8 mouse cellular contexts compared by ENCODE assay signal in the genomic region with DNA sequence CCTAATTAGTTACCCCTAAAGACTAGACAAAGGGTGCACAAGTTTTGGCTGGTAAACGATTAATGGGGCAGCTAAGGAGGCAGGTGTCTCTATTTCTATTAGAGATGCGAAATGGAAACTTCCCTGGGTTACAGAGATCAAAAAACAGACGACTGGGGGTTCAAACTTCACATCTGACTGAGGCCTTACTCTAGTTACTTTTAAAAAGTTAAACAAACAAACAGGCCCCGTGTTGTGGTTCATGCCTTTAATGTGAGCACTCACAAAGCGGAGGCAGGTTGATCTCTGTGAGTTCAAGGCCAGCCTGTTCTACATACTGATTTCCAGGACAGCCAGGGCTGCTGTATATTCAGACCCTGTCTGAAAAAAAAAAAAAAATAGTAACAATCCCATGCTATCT. TPM values are rescaled to one million over a fixed set of nuclear protein-coding genes. Genes with fewer than 3 reads are reported as not detected.
A peak's percentile ranks its signal among the peaks of the same experiment; 100 is the strongest.
DNase-seq lines count a peak whose midpoint lies in the region; ATAC-seq and TF ChIP-seq lines count a peak whose summit lies in the region.
"Had no signal": no experiment of that assay in that cellular context is flagged by ENCODE, and none has a peak within 500 bp of the region (broad histone marks: within the 10 kb centered on the region; RNA-seq: fewer than 3 reads in every experiment).

No protein-coding gene starts in this region.

- DNase-seq in limb, embryonic 10.5 days (ENCODE audit: low spot score): no peak
- no peak for DNase-seq in midbrain, postnatal 0 days (ENCODE audit: low spot score)
- DNase-seq in urinary bladder, adult 18-20 months (ENCODE audit: low spot score in 2 of 2): no peak
- no peak for DNase-seq in layer of hippocampus, postnatal 14 days (ENCODE audit: low spot score in 2 of 2)
- DNase-seq: right cerebral cortex, adult 18-20 months had no signal

- H3K4me3 ChIP-seq in limb, embryonic 12.5 days (replicated peaks): no peak overlapping the region
- no peak overlapping the region; the same call in 1 of the 2 replicates for H3K4me3 ChIP-seq in limb, embryonic 10.5 days
- H3K4me3 ChIP-seq in forebrain, embryonic 12.5 days (replicated peaks): no peak overlapping the region; the same call in 1 of the 2 replicates
- H3K4me3 ChIP-seq in intestine, postnatal 0 days (ENCODE audit: low read depth, low read length): no peak overlapping the region
- H3K4me3 ChIP-seq in midbrain, postnatal 0 days (ENCODE audit: low read depth, low read length): peak overlapping the region; percentile 72

- H3K9ac ChIP-seq in limb, embryonic 12.5 days (replicated peaks): no peak overlapping the region
- H3K9ac ChIP-seq in forebrain, embryonic 12.5 days: no peak overlapping the region
- H3K9ac ChIP-seq in intestine, postnatal 0 days (ENCODE audit: low read depth, low read length): no peak overlapping the region
- H3K9ac ChIP-seq in midbrain, postnatal 0 days (replicated peaks; ENCODE audit: low read length, poor library complexity, severe bottlenecking): no peak overlapping the region

- peaks cover 13% of the 10 kb centered on the region for H3K36me3 ChIP-seq in limb, embryonic 12.5 days
- H3K36me3 ChIP-seq in limb, embryonic 10.5 days: peaks cover 20% of the 10 kb centered on the region
- peaks cover 7% of the 10 kb centered on the region for H3K36me3 ChIP-seq in forebrain, embryonic 12.5 days (replicated peaks)
- peaks cover 8% of the 10 kb centered on the region for H3K36me3 ChIP-seq in intestine, postnatal 0 days (ENCODE audit: control insufficient read depth, insufficient read depth)
- peaks cover 6% of the 10 kb centered on the region for H3K36me3 ChIP-seq in midbrain, postnatal 0 days (ENCODE audit: insufficient read depth, low read length)

- H3K4me2 ChIP-seq in limb, embryonic 12.5 days: peak overlapping the region; percentile 66; the same call in 1 of the 2 replicates
- H3K4me2 ChIP-seq in forebrain, embryonic 12.5 days: peak overlapping the region; percentile 58
- H3K4me2 ChIP-seq in intestine, postnatal 0 days (replicated peaks; ENCODE audit: low read depth): peak overlapping the region; percentile 74
- peak overlapping the region; percentile 67 for H3K4me2 ChIP-seq in midbrain, postnatal 0 days (ENCODE audit: low read depth, low read length, poor library complexity, severe bottlenecking)

- ATAC-seq in limb, embryonic 12.5 days (ENCODE audit: insufficient number of reproducible peaks, insufficient read depth, low FRiP score, low TSS enrichment, low read depth): no peak
- ATAC-seq in forebrain, embryonic 12.5 days (ENCODE audit: low FRiP score): no peak
- no peak for ATAC-seq in intestine, postnatal 0 days
- no peak for ATAC-seq in midbrain, postnatal 0 days (ENCODE audit: low FRiP score)

- no peak overlapping the region for H3K27ac ChIP-seq in limb, embryonic 12.5 days
- H3K27ac ChIP-seq in limb, embryonic 10.5 days: no peak overlapping the region
- no peak overlapping the region for H3K27ac ChIP-seq in forebrain, embryonic 12.5 days
- no peak overlapping the region for H3K27ac ChIP-seq in intestine, postnatal 0 days (ENCODE audit: low read depth, low read length)
- no peak overlapping the region for H3K27ac ChIP-seq in midbrain, postnatal 0 days (ENCODE audit: low read depth, low read length)

- peaks cover 13% of the 10 kb centered on the region; the same call in 1 of the 2 replicates for H3K4me1 ChIP-seq in limb, embryonic 12.5 days (replicated peaks)
- H3K4me1 ChIP-seq in limb, embryonic 10.5 days: peaks cover 26% of the 10 kb centered on the region
- H3K4me1 ChIP-seq in forebrain, embryonic 12.5 days: peaks cover 35% of the 10 kb centered on the region
- peaks cover 14% of the 10 kb centered on the region; the same call in 1 of the 2 replicates for H3K4me1 ChIP-seq in intestine, postnatal 0 days (replicated peaks; ENCODE audit: control insufficient read depth, insufficient read depth, low read length)
- H3K4me1 ChIP-seq in midbrain, postnatal 0 days (ENCODE audit: insufficient read depth, low read length): peaks cover 5% of the 10 kb centered on the region; the same call in 1 of the 2 replicates

- 82% methylated on average over 5 of the region's 5 CpGs for WGBS in limb, embryonic 12.5 days
- WGBS in limb, embryonic 10.5 days: 91% methylated on average over 5 of the region's 5 CpGs
- 78% methylated on average over 5 of the region's 5 CpGs for WGBS in forebrain, embryonic 12.5 days
- 70% methylated on average over 5 of the region's 5 CpGs for WGBS in intestine, postnatal 0 days
- WGBS in midbrain, postnatal 0 days: 81% methylated on average over 5 of the region's 5 CpGs

- H3K27me3 ChIP-seq in limb, embryonic 12.5 days: no peaks in the 10 kb centered on the region
- no peaks in the 10 kb centered on the region for H3K27me3 ChIP-seq in limb, embryonic 10.5 days (ENCODE audit: low read depth, poor library complexity, severe bottlenecking)
- no peaks in the 10 kb centered on the region for H3K27me3 ChIP-seq in forebrain, embryonic 12.5 days
- no peaks in the 10 kb centered on the region for H3K27me3 ChIP-seq in intestine, postnatal 0 days (replicated peaks; ENCODE audit: control insufficient read depth, insufficient read depth, low read length)
- no peaks in the 10 kb centered on the region for H3K27me3 ChIP-seq in midbrain, postnatal 0 days (ENCODE audit: insufficient read depth, low read length)

- no peaks in the 10 kb centered on the region for H3K9me3 ChIP-seq in limb, embryonic 12.5 days
- no peaks in the 10 kb centered on the region for H3K9me3 ChIP-seq in limb, embryonic 10.5 days (replicated peaks)
- H3K9me3 ChIP-seq in forebrain, embryonic 12.5 days: no peaks in the 10 kb centered on the region
- no peaks in the 10 kb centered on the region for H3K9me3 ChIP-seq in intestine, postnatal 0 days (ENCODE audit: control insufficient read depth)
- H3K9me3 ChIP-seq in midbrain, postnatal 0 days (ENCODE audit: low read length): no peaks in the 10 kb centered on the region

- TF ChIP-seq CTCF in intestine, postnatal 0 days (IDR thresholded peaks at IDR 0.05; ENCODE audit: low read depth): no peak
- no peak for TF ChIP-seq CTCF in midbrain, postnatal 0 days (IDR thresholded peaks at IDR 0.05)

RNA-seq across cellular contexts. Expression of a gene that starts 1.6 kb away (rescaled TPM):
- polyA plus RNA-seq in limb, embryonic 12.5 days (2016; fragmentation: Nextera tagmentation; extraction: Ambion mirVana): 67.4 and 74.0 TPM in 2 replicates
- 40.4 and 46.7 TPM in 2 replicates for polyA plus RNA-seq in limb, embryonic 10.5 days (2016; fragmentation: Nextera tagmentation; extraction: Ambion mirVana)
- 77.0 and 79.2 TPM in 2 replicates for polyA plus RNA-seq in forebrain, embryonic 12.5 days (2016; fragmentation: Nextera tagmentation; extraction: Ambion mirVana)
- 117 and 120 TPM in 2 replicates for polyA plus RNA-seq in intestine, postnatal 0 days (2015; fragmentation: Nextera tagmentation; extraction: Ambion mirVana)
- 32.3 and 39.6 TPM in 2 replicates for total RNA-seq in midbrain, postnatal 0 days (2014; rRNA removed)
- polyA plus RNA-seq in midbrain, postnatal 0 days (2015; fragmentation: Nextera tagmentation; extraction: Ambion mirVana): 86.9 and 90.7 TPM in 2 replicates
- 10 to 100 TPM; 70.0 to 84.8 TPM for total RNA-seq in layer of hippocampus, postnatal 14 days (2021)
